Mouse (Mus musculus): ENCODE data around the gene Amtn. TPM values are rescaled to one million over a fixed set of nuclear protein-coding genes. Genes with fewer than 3 reads are reported as not detected.
"Not testable (repeated sequence)": the region's sequence is repeated elsewhere in the genome, so short reads cannot be mapped to it uniquely, and the experiment has no call there.

Amtn gene
- polyA plus RNA-seq, 1 experiment from 2014 or later = not detected

DNA sequence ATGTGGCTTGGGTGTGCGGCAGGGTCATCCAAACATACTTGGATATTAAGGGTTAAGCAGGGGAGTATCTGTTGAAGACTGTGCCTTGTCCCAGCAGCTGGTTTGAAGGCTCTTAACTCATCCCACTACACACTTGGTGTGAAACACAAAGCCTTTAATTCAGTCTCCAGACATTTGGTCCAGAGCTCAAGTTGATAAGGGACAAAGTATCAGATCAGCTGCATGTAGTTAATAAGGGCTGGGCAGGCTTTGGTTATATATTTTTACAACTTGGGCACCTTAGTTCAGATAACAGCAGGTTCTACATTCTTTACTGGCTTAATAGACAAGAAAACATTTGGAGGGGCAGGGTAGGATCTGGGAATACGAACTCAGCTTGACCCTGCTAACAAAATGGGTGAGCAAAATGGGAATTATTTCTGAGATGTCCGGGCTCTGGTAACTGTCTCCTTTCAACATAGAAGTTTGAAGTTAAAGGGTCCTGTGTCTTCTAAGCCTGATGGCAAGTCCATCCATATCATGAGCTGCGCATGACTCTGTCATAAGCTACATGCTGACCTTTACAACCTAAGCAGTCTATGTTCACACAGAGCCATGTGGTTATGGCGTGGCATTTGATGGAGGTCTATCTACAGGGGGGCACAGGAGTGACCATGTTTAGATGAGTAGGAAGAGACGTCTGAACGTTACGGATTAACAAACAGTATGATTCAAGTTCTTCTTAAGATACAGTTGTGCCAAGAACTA is 44.6 kb downstream of the Amtn start:
- no peaks in the 10 kb centered on the region for H3K4me1 ChIP-seq (ENCODE audit: insufficient read depth, low read length)
- WGBS = 84% methylated on average over 8 of the region's 8 CpGs
- no peak for ATAC-seq (ENCODE audit: low FRiP score, low TSS enrichment)

DNA sequence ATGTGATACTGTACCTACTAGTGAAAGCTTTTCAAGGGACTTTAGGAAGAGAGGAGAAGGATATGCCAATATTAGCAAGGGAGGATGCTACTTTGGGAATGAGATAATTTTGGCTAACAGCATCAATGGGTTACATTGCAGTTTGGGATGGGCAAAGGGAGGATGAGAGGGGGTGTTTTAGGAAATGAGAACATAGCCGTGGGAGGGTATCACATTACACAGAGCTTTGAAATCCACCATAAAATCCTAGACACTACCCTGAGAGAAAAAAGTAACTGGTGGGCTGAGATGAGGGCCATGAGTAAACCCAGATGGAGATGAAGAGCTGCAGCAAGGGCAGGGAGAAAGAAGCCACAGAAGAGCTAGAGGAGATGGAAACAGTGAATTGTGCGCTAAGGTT is 49.0 kb downstream of the Amtn start:
- H3K36me3 ChIP-seq (ENCODE audit: insufficient read depth, low read length); H3K4me3 ChIP-seq (ENCODE audit: low read length); H3K27me3 ChIP-seq (ENCODE audit: insufficient read depth, low read length); H3K9ac ChIP-seq (replicated peaks; ENCODE audit: low read length); H3K4me1 ChIP-seq (ENCODE audit: insufficient read depth, low read length); H3K9me3 ChIP-seq (ENCODE audit: low read length); H3K27ac ChIP-seq (ENCODE audit: low read length); H3K4me2 ChIP-seq (replicated peaks; ENCODE audit: low read depth, low read length): not testable (repeated sequence)
- peak; percentile 61; the same call in 1 of the 2 replicates for ATAC-seq (ENCODE audit: low FRiP score, low TSS enrichment)
- WGBS = 48% methylated on average over 2 of the region's 2 CpGs

More for the DNA sequence above, 44.6 kb downstream of the Amtn start:
- Histone ChIP-seq H3K4me3 (ENCODE audit: low read length) (no peak overlapping the region), H3K27me3 (ENCODE audit: insufficient read depth, low read length) (no peaks in the 10 kb centered on the region), H3K36me3 (ENCODE audit: insufficient read depth, low read length) (no peaks in the 10 kb centered on the region), H3K27ac (ENCODE audit: low read length) (no peak overlapping the region), H3K4me2 (replicated peaks; ENCODE audit: low read depth, low read length) (no peak overlapping the region), H3K9ac (replicated peaks; ENCODE audit: low read length) (no peak overlapping the region), H3K9me3 (ENCODE audit: low read length) (no peaks in the 10 kb centered on the region)

DNA sequence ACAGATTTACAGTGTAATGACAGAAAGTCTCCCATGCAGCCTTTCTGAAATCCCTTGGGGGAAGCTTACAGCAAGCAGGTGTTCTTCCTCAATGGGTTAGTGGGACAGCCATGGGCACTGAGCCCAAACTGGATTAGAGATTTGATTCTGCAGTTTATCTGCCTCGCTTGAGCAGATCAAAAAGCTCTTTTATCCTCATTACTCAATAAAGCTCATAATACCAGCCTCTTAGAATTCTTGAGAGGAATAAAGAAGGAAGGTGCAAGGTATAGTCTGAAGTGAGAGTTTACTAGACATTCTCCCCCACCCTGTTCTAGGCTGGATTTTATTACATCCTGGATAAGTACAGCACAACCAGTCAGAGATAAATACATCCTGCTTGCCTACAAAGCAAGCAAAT is 50.8 kb downstream of the Amtn start:
- H3K4me2 ChIP-seq (replicated peaks; ENCODE audit: low read depth, low read length) = no peak overlapping the region
- H3K27me3 ChIP-seq (ENCODE audit: insufficient read depth, low read length) = no peaks in the 10 kb centered on the region
- no peaks in the 10 kb centered on the region for H3K36me3 ChIP-seq (ENCODE audit: insufficient read depth, low read length)
- no peak overlapping the region for H3K27ac ChIP-seq (ENCODE audit: low read length)
- WGBS = 11% methylated on average over 1 of the region's 1 CpGs
- no peak overlapping the region for H3K9ac ChIP-seq (replicated peaks; ENCODE audit: low read length)
- no peaks in the 10 kb centered on the region for H3K4me1 ChIP-seq (ENCODE audit: insufficient read depth, low read length)
- ATAC-seq (ENCODE audit: low FRiP score, low TSS enrichment) = peak; percentile 78
- no peak overlapping the region for H3K4me3 ChIP-seq (ENCODE audit: low read length)
- H3K9me3 ChIP-seq (ENCODE audit: low read length) = no peaks in the 10 kb centered on the region

Other genes with a start within 250 kb of the Amtn start
- gene Gm11115, start 222.0 kb upstream of the Amtn start, polyA plus RNA-seq (2015; fragmentation: Nextera tagmentation; extraction: Ambion mirVana) = not detected in 2 replicates
- gene Gm7714, start 107.2 kb upstream of the Amtn start, polyA plus RNA-seq (2015; fragmentation: Nextera tagmentation; extraction: Ambion mirVana) = not detected in 2 replicates
- gene Prol1, start 58.8 kb upstream of the Amtn start, polyA plus RNA-seq (2015; fragmentation: Nextera tagmentation; extraction: Ambion mirVana) = not detected in 2 replicates
- gene Ambn, start 79.9 kb downstream of the Amtn start, polyA plus RNA-seq (2015; fragmentation: Nextera tagmentation; extraction: Ambion mirVana) = not detected in 2 replicates
- gene Enam, start 111.9 kb downstream of the Amtn start, polyA plus RNA-seq (2015; fragmentation: Nextera tagmentation; extraction: Ambion mirVana) = not detected in 2 replicates
- 0.11 and 0.17 TPM in 2 replicates for gene Jchain, start 151.8 kb downstream of the Amtn start, polyA plus RNA-seq (2015; fragmentation: Nextera tagmentation; extraction: Ambion mirVana)
- gene Utp3, start 178.4 kb downstream of the Amtn start, polyA plus RNA-seq (2015; fragmentation: Nextera tagmentation; extraction: Ambion mirVana) = 73.1 and 78.0 TPM in 2 replicates
- 15.3 and 16.8 TPM in 2 replicates for gene Rufy3, start 188.9 kb downstream of the Amtn start, polyA plus RNA-seq (2015; fragmentation: Nextera tagmentation; extraction: Ambion mirVana)

Data from kidney, embryonic 16.5 days (tissue).